Mouse (Mus musculus) midbrain, embryonic 11.5 days (tissue): ENCODE results near the gene Dclk1. TPM values are rescaled to one million over a fixed set of nuclear protein-coding genes. Genes with fewer than 3 reads are reported as not detected.
A peak's percentile ranks its signal among the peaks of the same experiment; 100 is the strongest.

Experiments used
- ATAC-seq: fragments of 200-750 bp; cut with Nextera tagmentation; 2 replicates; pipeline ENCODE4 v1.8.0; 2017; ENCODE audit warnings: moderate TSS enrichment, moderate library complexity; ENCODE audit not compliant: low FRiP score
- DNase-seq: peaks from one replicate; pipeline ENCODE4 v3.0.0; 2015; ENCODE audit warnings: low spot score; ENCODE audit errors: missing footprints
- H3K27ac ChIP-seq: fragments of 300-500 bp; sonication (generic); 2 replicates; pipeline ENCODE4 v1.5.1; 2014; ENCODE audit warnings: low read depth, low read length
- H3K27me3 ChIP-seq: fragments of 300-500 bp; sonication (generic); 2 replicates; pipeline ENCODE4 v1.6.1; 2014; ENCODE audit warnings: mild to moderate bottlenecking, low read length, moderate library complexity, mixed read lengths; ENCODE audit not compliant: control insufficient read depth, insufficient read depth
- H3K36me3 ChIP-seq: fragments of 300-500 bp; sonication (generic); 2 replicates; pipeline ENCODE4 v1.6.1; 2014; ENCODE audit warnings: mild to moderate bottlenecking, low read length, moderate library complexity, mixed read lengths; ENCODE audit not compliant: control insufficient read depth, insufficient read depth
- H3K4me1 ChIP-seq: fragments of 300-500 bp; sonication (generic); 2 replicates; pipeline ENCODE4 v1.6.1; 2014; ENCODE audit warnings: low read length; ENCODE audit not compliant: control insufficient read depth, insufficient read depth
- H3K4me2 ChIP-seq: fragments of 300-500 bp; sonication (generic); 2 replicates; pipeline ENCODE4 v1.6.1; 2014; ENCODE audit warnings: mild to moderate bottlenecking, moderate library complexity
- H3K4me3 ChIP-seq: fragments of 300-500 bp; sonication (generic); 2 replicates; pipeline ENCODE4 v1.5.1; 2014; ENCODE audit warnings: low read depth, low read length
- H3K9ac ChIP-seq: fragments of 300-500 bp; sonication (generic); 2 replicates; pipeline ENCODE4 v1.6.1; 2014; ENCODE audit warnings: low read length
- H3K9me3 ChIP-seq: fragments of 300-500 bp; sonication (generic); 2 replicates; pipeline ENCODE4 v1.6.1; 2016; ENCODE audit warnings: low read length; ENCODE audit not compliant: control insufficient read depth
- WGBS: fragments of 180-500 bp; shearing (Covaris S2); extraction: QIAGEN DNeasy Blood & Tissue Kit; methylation state at CpG from one replicate; pipeline ENCODE4 v1.1.7; 2014; 5-methylcytosine and 5-hydroxymethylcytosine counted together
- polyA plus RNA-seq: library from polyadenylated mRNA; unstranded; fragments of >200 nt; fragmentation: Nextera tagmentation; extraction: Ambion mirVana; gene quantifications from 2 replicates; pipeline ENCODE4 v1.2.1, GENCODE M21; 2014

Gene Dclk1
- polyA plus RNA-seq, 1 experiment from 2014 or later: 63.2 TPM

DNA sequence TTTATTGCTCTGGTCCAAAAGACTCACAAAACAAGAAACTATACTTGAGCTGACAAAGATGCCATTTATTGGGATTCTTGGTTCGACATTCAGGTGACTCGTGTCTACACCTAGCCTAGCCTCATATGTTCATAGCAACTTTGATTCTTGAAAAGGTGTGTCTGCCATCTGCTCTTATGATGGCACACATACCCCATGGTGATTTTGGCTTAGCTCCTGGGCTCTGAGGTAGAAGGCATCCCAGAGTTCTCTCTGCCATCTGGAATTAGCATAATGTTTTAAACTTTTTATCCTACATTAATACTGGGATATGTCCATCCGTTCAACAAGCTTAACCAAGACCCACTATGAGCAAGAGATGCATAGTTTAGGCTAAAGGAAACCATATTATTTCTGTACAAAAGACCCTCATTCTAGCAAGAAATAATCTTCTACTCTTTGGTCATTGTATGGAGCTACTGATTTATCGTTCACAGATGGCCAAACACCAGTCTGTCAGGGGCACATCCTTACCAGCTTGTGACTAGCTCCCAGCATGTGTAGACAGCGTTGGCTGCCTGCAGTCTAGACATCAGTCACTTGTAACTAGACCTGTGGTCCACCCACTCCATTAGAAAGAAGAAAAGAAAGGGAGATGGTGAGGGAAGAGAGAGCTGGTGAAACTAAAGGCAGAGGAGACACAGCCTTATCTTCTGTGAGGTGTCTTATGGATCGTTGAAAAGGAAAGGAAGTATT lies 298.4 kb downstream of the Dclk1 start:
- ATAC-seq: no peak
- Histone ChIP-seq H3K4me3 (no peak overlapping the region), H3K27me3 (no peaks in the 10 kb centered on the region), H3K36me3 (no peaks in the 10 kb centered on the region), H3K27ac (no peak overlapping the region), H3K9me3 (no peaks in the 10 kb centered on the region), H3K9ac (no peak overlapping the region), H3K4me2 (no peak overlapping the region), H3K4me1 (peaks cover 7% of the 10 kb centered on the region; the same call in 1 of the 2 replicates)
- DNase-seq: no peak
- WGBS: 88% methylated on average over 6 of the region's 6 CpGs

DNA sequence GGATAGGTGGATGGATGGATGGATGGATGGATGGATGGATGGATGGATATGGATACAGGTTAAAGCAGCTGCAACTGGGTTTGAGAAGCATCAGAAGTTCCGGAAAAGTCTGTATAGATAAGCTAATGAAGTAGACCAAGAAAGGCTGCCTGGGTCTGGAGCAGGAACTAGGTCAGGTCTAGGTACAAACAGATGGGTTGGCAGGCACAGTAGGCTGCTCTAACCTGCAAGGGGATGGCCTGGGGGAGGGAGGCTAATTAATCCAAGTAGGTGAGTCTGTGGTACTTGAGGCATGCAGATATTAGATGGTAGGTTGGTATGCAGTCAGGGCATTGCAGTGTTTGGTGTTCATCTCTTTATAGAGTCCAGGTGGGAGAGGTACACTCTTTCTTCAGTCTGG lies 299.6 kb downstream of the Dclk1 start:
- H3K4me1 ChIP-seq: peaks cover 7% of the 10 kb centered on the region; the same call in 1 of the 2 replicates
- no peaks in the 10 kb centered on the region for H3K27me3 ChIP-seq
- no peak overlapping the region for H3K27ac ChIP-seq
- H3K9ac ChIP-seq: no peak overlapping the region
- no peaks in the 10 kb centered on the region for H3K36me3 ChIP-seq
- no peak overlapping the region for H3K4me3 ChIP-seq
- H3K9me3 ChIP-seq: no peaks in the 10 kb centered on the region
- DNase-seq (no peak), ATAC-seq (no peak)
- 94% methylated on average over 1 of the region's 1 CpGs for WGBS
- H3K4me2 ChIP-seq: no peak overlapping the region

DNA sequence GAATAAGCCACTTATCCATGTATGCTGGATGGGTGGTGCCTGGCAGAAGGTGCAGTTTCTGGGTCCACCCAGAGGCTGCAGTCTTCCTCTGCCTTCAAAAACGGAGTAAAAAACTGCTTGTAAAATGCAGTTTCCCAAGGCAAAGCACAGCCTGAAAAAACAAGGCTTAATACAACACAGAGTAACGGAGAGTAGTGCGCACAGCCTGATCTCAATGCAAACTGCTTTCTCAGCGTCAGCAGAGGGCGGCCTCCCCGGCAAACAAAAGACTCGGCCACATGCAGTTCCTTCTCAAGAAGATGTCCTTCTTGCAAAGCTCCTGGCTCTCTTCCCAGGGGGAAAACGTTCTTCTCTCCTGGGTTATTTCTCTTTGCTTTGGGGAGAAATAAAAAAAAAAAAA lies 300.1 kb downstream of the Dclk1 start:
- peak overlapping the region; percentile 6 for H3K9ac ChIP-seq
- no peak overlapping the region for H3K4me3 ChIP-seq
- H3K27ac ChIP-seq: no peak overlapping the region
- peak; percentile 90 for DNase-seq
- no peaks in the 10 kb centered on the region for H3K36me3 ChIP-seq
- 6% methylated on average over 8 of the region's 8 CpGs for WGBS
- 0 out of 2 replicates have a peak overlapping the region, but pooled peaks have one; percentile 12 for H3K4me2 ChIP-seq
- H3K9me3 ChIP-seq: no peaks in the 10 kb centered on the region
- H3K27me3 ChIP-seq: no peaks in the 10 kb centered on the region
- peaks cover 7% of the 10 kb centered on the region; the same call in 1 of the 2 replicates for H3K4me1 ChIP-seq
- peak; percentile 64; the same call in 1 of the 2 replicates for ATAC-seq

DNA sequence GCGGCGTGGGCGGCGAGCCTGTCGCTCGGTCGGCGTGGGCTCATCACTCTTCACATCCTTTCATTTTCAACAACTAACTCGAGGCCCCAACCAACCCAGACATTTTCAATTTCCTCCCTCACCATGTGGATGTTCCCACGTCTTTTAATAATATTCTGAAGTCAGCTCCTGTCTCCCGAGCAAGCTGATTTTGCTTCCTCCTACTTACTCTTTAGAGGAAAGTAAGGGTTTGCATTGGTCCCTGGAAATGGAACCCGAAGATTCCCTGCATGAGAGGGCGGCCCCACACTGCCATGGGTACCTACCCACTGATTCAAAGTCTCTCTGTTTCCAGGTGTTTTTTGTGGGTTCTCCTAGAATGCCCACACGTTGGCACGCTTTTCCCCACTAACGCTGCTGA lies 300.8 kb downstream of the Dclk1 start:
- Histone ChIP-seq H3K4me3 (no peak overlapping the region), H3K27ac (no peak overlapping the region), H3K27me3 (no peaks in the 10 kb centered on the region), H3K4me1 (peaks cover 7% of the 10 kb centered on the region; the same call in 1 of the 2 replicates), H3K4me2 (no peak overlapping the region), H3K9ac (no peak overlapping the region; the same call in 1 of the 2 replicates), H3K9me3 (no peaks in the 10 kb centered on the region), H3K36me3 (no peaks in the 10 kb centered on the region)
- 85% methylated on average over 16 of the region's 16 CpGs for WGBS
- ATAC-seq: no peak
- DNase-seq: no peak

DNA sequence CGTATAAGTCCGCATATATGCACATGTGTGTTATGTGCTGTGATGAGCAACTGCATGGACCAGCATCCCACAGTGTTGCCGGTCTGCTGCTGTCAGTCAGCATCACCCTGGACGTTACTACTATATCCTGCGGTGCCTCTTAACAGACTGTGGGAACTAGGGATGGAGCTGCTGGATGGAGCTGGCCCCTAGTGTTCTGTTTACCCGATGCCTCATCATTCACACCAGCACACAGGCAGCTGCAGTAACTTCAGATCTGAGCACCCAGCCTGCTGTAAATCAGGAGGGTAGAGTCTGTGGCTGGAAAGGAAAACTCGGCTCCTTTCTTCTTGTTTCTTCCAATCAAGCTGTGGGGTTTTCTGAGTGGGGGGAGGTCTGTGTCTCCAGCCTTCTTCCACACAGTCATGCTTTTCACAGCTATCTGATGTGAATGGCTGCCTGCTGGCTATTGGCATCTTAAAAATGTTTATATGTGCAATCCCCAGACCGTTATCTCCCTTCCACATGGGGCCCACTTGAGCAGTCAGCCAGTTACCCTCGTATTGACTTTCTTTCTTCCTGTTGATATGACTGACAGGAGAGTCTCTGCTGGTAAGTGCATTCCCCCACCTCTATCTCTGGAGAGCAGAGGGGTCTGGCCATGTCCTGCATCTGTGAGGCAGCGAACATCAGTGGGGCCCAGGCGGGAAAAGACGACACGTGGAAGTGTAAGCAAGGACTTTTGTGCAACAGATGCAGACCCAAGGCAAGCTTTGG lies 301.9 kb downstream of the Dclk1 start:
- no peak overlapping the region for H3K4me2 ChIP-seq
- peaks cover 7% of the 10 kb centered on the region; the same call in 1 of the 2 replicates for H3K4me1 ChIP-seq
- no peak overlapping the region for H3K4me3 ChIP-seq
- H3K27me3 ChIP-seq: no peaks in the 10 kb centered on the region
- H3K27ac ChIP-seq: 0 out of 2 replicates have a peak overlapping the region, but pooled peaks have one; percentile 2
- ATAC-seq: peak; percentile 25; the same call in 1 of the 2 replicates
- WGBS: 70% methylated on average over 13 of the region's 13 CpGs
- H3K9ac ChIP-seq: 0 out of 2 replicates have a peak overlapping the region, but pooled peaks have one; percentile 7
- no peak for DNase-seq
- H3K9me3 ChIP-seq: no peaks in the 10 kb centered on the region
- no peaks in the 10 kb centered on the region for H3K36me3 ChIP-seq

DNA sequence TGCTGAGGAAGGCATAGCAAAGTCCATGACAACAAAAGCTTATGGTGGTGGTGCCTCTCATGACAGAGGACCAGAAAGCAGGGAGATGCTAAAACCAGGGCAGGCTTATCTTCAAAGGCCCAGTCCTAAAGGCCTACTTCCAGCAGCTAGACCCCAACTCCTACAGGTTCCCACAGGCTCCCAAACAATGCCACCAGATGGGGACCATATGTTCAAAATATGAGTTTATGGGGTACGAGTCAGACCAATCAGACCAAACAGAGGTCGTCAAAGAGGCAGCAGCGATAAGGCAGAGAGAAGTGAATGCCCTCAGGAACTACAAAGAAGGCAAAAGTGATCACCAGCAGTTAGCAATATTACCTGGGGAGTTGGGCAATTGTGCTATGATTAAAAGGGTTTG lies 303.1 kb downstream of the Dclk1 start:
- no peaks in the 10 kb centered on the region for H3K36me3 ChIP-seq
- ATAC-seq (no peak), DNase-seq (no peak)
- H3K9ac ChIP-seq: no peak overlapping the region
- 85% methylated on average over 3 of the region's 3 CpGs for WGBS
- H3K9me3 ChIP-seq: no peaks in the 10 kb centered on the region
- no peak overlapping the region for H3K4me3 ChIP-seq
- no peak overlapping the region for H3K4me2 ChIP-seq
- H3K4me1 ChIP-seq: peaks cover 7% of the 10 kb centered on the region; the same call in 1 of the 2 replicates
- no peaks in the 10 kb centered on the region for H3K27me3 ChIP-seq
- H3K27ac ChIP-seq: no peak overlapping the region

DNA sequence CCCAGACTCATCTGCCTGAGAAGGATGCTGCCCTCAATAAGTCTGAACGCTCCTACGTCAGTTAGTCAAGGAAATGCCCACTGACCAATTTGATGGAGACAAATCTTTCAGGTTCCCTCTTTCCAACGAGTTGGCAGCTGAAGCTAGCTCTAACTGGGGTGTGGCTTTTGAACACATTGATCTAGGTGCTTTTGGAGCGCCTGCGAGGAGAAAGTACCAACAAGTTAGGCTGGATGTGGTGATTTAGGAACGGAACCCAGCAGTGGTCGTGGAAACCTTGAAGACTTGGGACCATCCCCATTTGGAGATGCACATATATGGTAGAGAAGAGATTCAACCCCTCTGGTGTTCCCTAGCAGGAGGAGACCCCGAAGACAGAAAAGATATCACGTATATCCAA lies 303.8 kb downstream of the Dclk1 start:
- ATAC-seq (no peak), DNase-seq (no peak)
- no peak overlapping the region for H3K9ac ChIP-seq
- no peaks in the 10 kb centered on the region for H3K9me3 ChIP-seq
- 88% methylated on average over 9 of the region's 9 CpGs for WGBS
- peaks cover 7% of the 10 kb centered on the region; the same call in 1 of the 2 replicates for H3K4me1 ChIP-seq
- H3K27me3 ChIP-seq: no peaks in the 10 kb centered on the region
- H3K36me3 ChIP-seq: no peaks in the 10 kb centered on the region
- H3K4me2 ChIP-seq: no peak overlapping the region
- no peak overlapping the region for H3K4me3 ChIP-seq
- no peak overlapping the region for H3K27ac ChIP-seq

DNA sequence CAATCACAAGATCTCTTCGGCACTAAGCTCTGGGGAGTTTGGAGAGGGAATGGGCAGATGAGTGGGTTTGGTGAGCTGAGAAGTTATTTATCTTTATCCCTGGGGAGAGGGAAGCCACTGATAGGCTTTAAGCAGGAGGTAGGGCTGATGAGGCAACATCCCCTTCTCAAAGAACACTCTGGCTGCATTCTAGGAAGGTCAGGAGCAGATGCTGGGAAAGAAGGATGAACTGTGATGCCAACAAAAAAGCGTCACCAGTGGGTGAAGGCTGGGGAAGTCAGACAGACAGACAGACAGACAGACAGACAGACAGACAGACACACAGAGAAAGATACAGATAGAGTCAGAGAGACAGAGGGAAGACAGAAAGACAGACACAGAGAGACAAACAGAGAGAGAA lies 304.9 kb downstream of the Dclk1 start:
- Histone ChIP-seq H3K27me3 (no peaks in the 10 kb centered on the region), H3K9me3 (no peaks in the 10 kb centered on the region), H3K4me1 (peaks cover 6% of the 10 kb centered on the region; the same call in 1 of the 2 replicates), H3K4me2 (no peak overlapping the region), H3K27ac (no peak overlapping the region), H3K4me3 (no peak overlapping the region), H3K9ac (no peak overlapping the region), H3K36me3 (no peaks in the 10 kb centered on the region)
- no peak for DNase-seq
- 82% methylated on average over 2 of the region's 2 CpGs for WGBS
- ATAC-seq: no peak

DNA sequence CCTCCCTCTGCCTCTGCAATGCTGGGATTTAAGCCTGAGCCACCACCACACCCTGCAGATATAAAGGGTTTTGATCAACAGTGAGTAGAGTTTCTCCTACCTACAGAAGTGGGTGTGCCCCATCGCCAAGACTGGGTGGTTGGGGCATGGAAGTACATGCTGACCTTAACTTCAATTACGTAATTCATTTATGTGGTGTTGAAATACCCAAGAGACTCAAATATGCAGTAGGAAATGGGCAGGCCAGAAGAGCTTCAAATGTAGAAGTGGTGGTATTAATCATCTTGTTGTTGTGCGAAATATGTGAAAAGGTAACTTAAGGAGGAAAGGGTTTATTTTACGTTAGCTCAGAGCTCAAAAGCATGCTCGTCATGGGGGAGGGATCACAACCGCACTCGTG lies 307.2 kb downstream of the Dclk1 start:
- DNase-seq (no peak), ATAC-seq (no peak)
- Histone ChIP-seq H3K4me1 (no peaks in the 10 kb centered on the region), H3K36me3 (no peaks in the 10 kb centered on the region), H3K27ac (no peak overlapping the region), H3K9me3 (no peaks in the 10 kb centered on the region), H3K4me2 (no peak overlapping the region), H3K4me3 (no peak overlapping the region), H3K9ac (no peak overlapping the region), H3K27me3 (no peaks in the 10 kb centered on the region)
- WGBS: 93% methylated on average over 7 of the region's 7 CpGs
